Mouse (Mus musculus) intestine, embryonic 15.5 days (tissue): ENCODE data around the gene Sh3bgrl2. TPM values are rescaled to one million over a fixed set of nuclear protein-coding genes. Genes with fewer than 3 reads are reported as not detected.

ENCODE experiments used
- ATAC-seq: fragments of 200-750 bp; cut with Nextera tagmentation; 2 replicates; pipeline ENCODE4 v1.8.0; 2017; ENCODE audit warnings: moderate TSS enrichment, moderate library complexity
- H3K27ac ChIP-seq: fragments of 300-500 bp; sonication (generic); 2 replicates; pipeline ENCODE4 v1.5.1; 2015; ENCODE audit warnings: mild to moderate bottlenecking, inconsistent platforms
- H3K27me3 ChIP-seq: fragments of 300-500 bp; sonication (generic); replicated peaks from 2 replicates; pipeline ENCODE4 v1.6.1; 2015; ENCODE audit warnings: inconsistent platforms
- H3K36me3 ChIP-seq: fragments of 300-500 bp; sonication (generic); 2 replicates; pipeline ENCODE4 v1.6.1; 2015; ENCODE audit warnings: inconsistent platforms
- H3K4me1 ChIP-seq: fragments of 300-500 bp; sonication (generic); replicated peaks from 2 replicates; pipeline ENCODE4 v1.6.1; 2015; ENCODE audit warnings: inconsistent platforms
- H3K4me2 ChIP-seq: fragments of 300-500 bp; sonication (generic); replicated peaks from 2 replicates; pipeline ENCODE4 v1.6.1; 2015; ENCODE audit warnings: mild to moderate bottlenecking, inconsistent platforms
- H3K4me3 ChIP-seq: fragments of 300-500 bp; sonication (generic); replicated peaks from 2 replicates; pipeline ENCODE4 v1.5.1; 2015; ENCODE audit warnings: inconsistent platforms
- H3K9ac ChIP-seq: fragments of 300-500 bp; sonication (generic); 2 replicates; pipeline ENCODE4 v1.6.1; 2015; ENCODE audit warnings: inconsistent platforms
- H3K9me3 ChIP-seq: fragments of 300-500 bp; sonication (generic); 2 replicates; pipeline ENCODE4 v1.6.1; 2016; ENCODE audit warnings: inconsistent platforms
- WGBS: fragments of 180-500 bp; shearing (Covaris S2); methylation state at CpG from one replicate; pipeline ENCODE4 v1.1.7; 2015; 5-methylcytosine and 5-hydroxymethylcytosine counted together
- polyA plus RNA-seq: library from polyadenylated mRNA; unstranded; fragments of >200 nt; fragmentation: Nextera tagmentation; extraction: Ambion mirVana; gene quantifications from 2 replicates; pipeline ENCODE4 v1.2.1, GENCODE M21; 2015

Gene Sh3bgrl2
- polyA plus RNA-seq, 1 experiment from 2014 or later, result 20.8 TPM

DNA sequence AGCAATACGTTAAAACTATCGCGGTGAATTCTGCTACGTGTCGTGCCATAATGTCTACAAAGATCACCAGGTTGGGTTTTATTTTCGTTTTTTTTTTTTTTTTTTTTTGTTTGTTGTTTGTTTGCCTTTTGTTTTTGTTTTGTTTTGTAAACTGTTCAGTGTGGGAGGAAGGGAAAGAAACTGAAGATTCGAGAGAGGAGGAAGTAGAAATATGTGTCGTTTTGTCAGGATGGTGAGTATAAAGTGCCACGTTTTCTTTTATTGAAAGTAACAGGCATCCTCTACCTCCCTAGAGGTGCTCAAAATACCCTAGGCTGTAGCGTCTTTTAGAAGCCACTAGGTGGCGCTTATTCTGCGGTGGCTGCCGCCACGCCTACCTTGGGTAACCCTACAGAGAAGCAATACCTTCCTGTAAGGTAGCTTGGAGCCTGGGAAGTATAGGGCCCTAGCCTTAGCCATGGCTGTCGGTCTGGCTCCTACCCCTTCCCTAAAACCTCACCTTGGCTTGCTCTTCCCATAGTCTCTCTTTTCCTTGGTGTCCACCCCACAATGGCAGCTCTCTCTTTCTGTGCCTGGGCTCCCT, 104.6 kb downstream of the Sh3bgrl2 start:
- H3K27ac ChIP-seq, result no peak overlapping the region
- H3K4me2 ChIP-seq, result no peak overlapping the region
- peak; percentile 59; the same call in 1 of the 2 replicates for ATAC-seq
- H3K9me3 ChIP-seq, result no peaks in the 10 kb centered on the region
- H3K36me3 ChIP-seq, result no peaks in the 10 kb centered on the region
- no peaks in the 10 kb centered on the region for H3K27me3 ChIP-seq
- no peak overlapping the region for H3K9ac ChIP-seq
- H3K4me1 ChIP-seq, result no peaks in the 10 kb centered on the region
- H3K4me3 ChIP-seq, result no peak overlapping the region
- 34% methylated on average over 15 of the region's 15 CpGs for WGBS

DNA sequence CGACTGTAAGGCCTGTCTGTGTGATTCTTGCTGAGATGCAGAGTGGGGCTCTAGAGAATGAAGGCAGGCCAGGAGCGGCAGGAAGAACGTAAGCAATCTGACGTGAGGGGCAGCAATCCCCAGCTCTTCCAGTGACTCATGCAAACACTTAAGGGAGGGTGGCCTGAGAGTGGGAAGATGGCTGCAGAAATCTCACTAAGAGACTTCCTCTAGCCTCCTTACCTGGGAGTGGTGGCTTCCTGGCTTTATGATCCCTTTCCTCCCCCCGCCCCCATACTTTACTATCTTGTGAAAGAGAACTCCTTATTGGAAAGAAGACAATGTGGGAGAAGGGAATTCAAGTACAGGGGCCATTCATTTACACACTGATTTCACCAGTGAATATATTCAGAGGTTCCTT, 106.5 kb downstream of the Sh3bgrl2 start:
- Histone ChIP-seq H3K9me3 (no peaks in the 10 kb centered on the region), H3K9ac (no peak overlapping the region), H3K4me2 (no peak overlapping the region), H3K27ac (no peak overlapping the region), H3K27me3 (no peaks in the 10 kb centered on the region), H3K36me3 (no peaks in the 10 kb centered on the region), H3K4me1 (no peaks in the 10 kb centered on the region), H3K4me3 (no peak overlapping the region)
- 43% methylated on average over 5 of the region's 5 CpGs for WGBS
- no peak for ATAC-seq

DNA sequence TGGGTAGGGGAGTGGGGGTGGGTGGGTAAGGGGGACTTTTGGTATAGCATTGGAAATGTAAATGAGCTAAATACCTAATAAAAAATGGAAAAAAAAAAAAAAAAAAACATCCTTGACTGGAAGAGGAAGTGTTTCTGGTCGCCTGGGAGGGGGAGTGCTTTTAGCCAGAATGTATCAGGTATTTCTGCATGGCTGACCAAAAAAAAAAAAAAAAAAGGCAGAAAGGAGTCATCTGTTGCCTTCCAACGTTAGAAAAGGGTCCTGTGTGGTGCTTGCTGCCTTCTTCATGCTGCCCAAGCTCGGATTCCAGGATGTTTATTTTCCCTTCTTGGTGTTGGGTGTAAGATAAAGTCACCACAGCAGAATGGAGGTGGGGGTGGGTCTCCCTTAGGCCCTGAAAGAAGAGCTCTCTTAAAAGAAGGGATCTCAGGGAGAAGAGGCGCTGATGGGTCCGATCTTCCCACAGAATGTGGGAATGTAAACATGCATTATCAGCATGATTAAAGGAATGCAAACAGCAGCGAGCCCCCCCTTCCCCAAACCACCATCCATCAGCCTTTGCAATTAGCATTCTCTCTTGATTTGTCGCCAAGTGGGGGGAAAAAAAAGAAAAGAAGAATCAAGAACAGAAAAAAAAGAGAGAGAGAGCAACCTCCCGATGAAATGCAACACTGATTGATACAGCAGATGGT, 109.0 kb downstream of the Sh3bgrl2 start:
- Histone ChIP-seq H3K4me1 (no peaks in the 10 kb centered on the region), H3K36me3 (no peaks in the 10 kb centered on the region), H3K27me3 (no peaks in the 10 kb centered on the region), H3K4me3 (no peak overlapping the region), H3K27ac (no peak overlapping the region), H3K4me2 (0 out of 2 replicates have a peak overlapping the region, but pooled peaks have one; percentile 9), H3K9me3 (no peaks in the 10 kb centered on the region), H3K9ac (no peak overlapping the region)
- WGBS, result 12% methylated on average over 8 of the region's 8 CpGs
- ATAC-seq, result no peak

DNA sequence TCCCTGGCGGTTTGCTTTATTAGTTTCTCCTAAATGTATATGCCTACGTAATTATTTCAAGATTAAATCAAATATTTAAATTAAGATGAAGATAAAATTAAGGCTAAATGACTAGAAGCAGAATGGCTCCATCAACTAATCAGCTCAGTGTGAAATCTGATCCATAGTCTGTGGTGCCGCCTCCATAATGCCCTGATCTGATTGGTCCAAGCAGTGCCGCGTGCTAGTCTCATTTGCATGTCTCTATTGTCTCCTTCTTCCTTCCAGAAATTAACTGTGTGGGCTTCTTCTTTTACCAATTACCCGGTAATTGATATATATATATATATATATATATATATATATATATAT, 109.5 kb downstream of the Sh3bgrl2 start:
- H3K27me3 ChIP-seq, result no peaks in the 10 kb centered on the region
- ATAC-seq, result no peak
- WGBS, result 39% methylated on average over 6 of the region's 6 CpGs
- H3K27ac ChIP-seq, result no peak overlapping the region
- no peak overlapping the region for H3K4me2 ChIP-seq
- no peak overlapping the region for H3K4me3 ChIP-seq
- no peak overlapping the region for H3K9ac ChIP-seq
- no peaks in the 10 kb centered on the region for H3K36me3 ChIP-seq
- no peaks in the 10 kb centered on the region for H3K9me3 ChIP-seq
- no peaks in the 10 kb centered on the region for H3K4me1 ChIP-seq

DNA sequence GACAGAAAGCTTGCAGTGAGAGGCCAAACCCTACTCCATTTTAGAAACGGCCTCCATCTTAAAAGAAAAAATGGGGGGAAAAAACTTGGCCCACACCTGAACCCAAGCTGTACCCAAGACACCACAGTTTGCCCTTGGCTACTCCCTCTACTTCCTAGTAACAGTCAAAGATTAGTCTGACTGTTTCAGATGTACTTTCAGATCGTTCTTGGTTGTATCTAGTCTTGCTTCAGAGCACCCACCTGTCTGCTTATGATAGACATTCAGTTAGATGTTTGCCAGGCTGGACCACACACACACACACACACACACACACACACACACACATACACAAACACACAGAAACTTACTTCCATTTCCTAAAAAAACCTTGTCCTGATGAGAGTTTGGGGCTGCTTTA, 111.0 kb downstream of the Sh3bgrl2 start:
- Histone ChIP-seq H3K9ac (no peak overlapping the region), H3K4me1 (no peaks in the 10 kb centered on the region), H3K9me3 (no peaks in the 10 kb centered on the region), H3K4me2 (no peak overlapping the region), H3K36me3 (no peaks in the 10 kb centered on the region), H3K27ac (no peak overlapping the region), H3K4me3 (no peak overlapping the region), H3K27me3 (no peaks in the 10 kb centered on the region)
- WGBS, result 93% methylated on average over 2 of the region's 2 CpGs
- ATAC-seq, result no peak

DNA sequence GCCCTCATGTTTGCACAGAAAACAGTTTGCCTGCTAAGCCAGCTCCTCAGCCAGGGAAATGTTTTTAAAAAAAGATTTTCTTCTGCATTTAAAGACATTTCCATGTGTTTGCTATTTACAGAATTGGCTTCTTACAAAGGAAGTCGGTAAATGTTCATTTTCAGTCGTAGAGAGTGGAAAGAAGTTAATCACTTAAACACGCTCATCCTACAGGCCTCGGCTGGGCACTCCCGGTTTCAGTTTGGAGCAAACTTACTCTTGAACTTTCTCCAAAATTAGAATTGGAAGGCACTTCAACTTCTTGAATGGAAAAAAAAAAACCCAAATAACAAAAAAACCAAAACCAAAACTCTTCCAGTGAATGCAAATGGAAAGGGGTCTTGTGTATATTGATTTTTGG, 113.7 kb downstream of the Sh3bgrl2 start:
- 71% methylated on average over 5 of the region's 5 CpGs for WGBS
- no peaks in the 10 kb centered on the region for H3K4me1 ChIP-seq
- no peak overlapping the region for H3K4me3 ChIP-seq
- H3K9me3 ChIP-seq, result no peaks in the 10 kb centered on the region
- no peak for ATAC-seq
- no peaks in the 10 kb centered on the region for H3K27me3 ChIP-seq
- no peak overlapping the region for H3K27ac ChIP-seq
- H3K36me3 ChIP-seq, result no peaks in the 10 kb centered on the region
- H3K4me2 ChIP-seq, result no peak overlapping the region
- no peak overlapping the region for H3K9ac ChIP-seq

DNA sequence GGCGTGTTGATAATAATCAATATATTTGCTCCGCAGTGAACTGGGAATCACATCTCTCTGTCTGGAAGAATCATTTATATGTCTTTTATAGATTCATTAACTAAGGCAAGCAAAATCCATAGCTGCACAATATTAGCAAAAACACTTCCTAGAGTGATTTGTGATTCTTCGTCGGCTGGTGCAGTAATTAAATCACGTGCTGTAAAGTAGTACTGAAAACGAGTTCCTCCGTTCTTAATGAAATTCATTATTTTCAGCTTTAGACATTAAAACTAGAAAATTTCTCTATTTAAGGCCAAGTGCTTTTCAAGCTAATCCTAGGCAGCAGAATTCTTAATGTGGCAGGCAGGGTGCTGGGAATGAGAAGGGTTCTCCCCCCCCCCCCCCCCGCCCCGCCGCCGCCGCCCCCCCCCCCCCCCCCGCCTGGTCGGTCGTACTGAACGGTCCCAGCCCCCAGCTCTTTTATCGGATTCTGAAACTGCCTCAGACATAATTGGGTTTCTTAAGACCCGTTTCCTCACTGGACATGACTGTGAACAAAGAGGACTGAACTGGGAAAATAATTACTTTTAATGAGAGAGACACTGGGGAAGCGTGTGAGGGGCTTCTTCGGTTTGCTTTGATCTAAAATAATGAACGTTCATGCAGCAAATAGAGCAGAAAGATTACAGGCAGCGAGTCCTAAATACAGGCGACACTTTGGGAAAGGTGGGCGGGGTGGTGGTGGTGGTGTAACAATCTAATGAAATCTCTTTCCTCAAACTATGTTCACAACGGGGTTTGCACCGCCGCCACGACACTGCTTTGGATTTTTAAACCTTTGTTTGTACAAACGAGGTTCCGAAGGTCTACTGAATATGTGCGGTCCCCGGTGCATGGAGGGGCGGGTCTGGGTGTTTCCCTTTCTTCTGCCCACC, 116.1 kb downstream of the Sh3bgrl2 start:
- no peaks in the 10 kb centered on the region for H3K36me3 ChIP-seq
- H3K27ac ChIP-seq, result peak overlapping the region; percentile 32
- H3K4me2 ChIP-seq, result peak overlapping the region; percentile 68
- no peak overlapping the region for H3K9ac ChIP-seq
- peak; percentile 63 for ATAC-seq
- no peaks in the 10 kb centered on the region for H3K27me3 ChIP-seq
- 20% methylated on average over 25 of the region's 33 CpGs for WGBS
- H3K4me3 ChIP-seq, result peak overlapping the region; percentile 33
- H3K9me3 ChIP-seq, result no peaks in the 10 kb centered on the region
- no peaks in the 10 kb centered on the region for H3K4me1 ChIP-seq

DNA sequence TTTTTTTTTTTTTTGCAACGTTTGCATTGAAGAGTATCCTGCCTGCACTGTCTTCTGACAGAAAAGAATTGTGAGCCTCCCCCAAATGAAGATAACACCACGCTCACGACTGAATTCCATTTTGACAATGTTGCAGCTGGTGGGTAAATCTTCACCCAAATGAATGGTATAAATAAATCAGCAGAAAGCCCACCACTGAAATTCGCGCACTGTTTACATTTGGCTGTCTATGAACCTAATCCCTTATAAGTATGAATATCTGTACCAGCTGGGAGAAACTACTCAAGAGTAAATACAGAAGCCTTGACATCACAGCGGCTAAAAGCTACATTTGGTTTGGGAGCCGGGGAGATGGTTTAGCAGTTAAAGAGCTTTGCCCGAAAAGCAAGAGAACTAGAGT, 116.8 kb downstream of the Sh3bgrl2 start:
- Histone ChIP-seq H3K27ac (no peak overlapping the region), H3K9ac (no peak overlapping the region), H3K27me3 (no peaks in the 10 kb centered on the region), H3K4me1 (no peaks in the 10 kb centered on the region), H3K4me3 (peak overlapping the region; percentile 33; the same call in 1 of the 2 replicates), H3K4me2 (peak overlapping the region; percentile 68), H3K36me3 (no peaks in the 10 kb centered on the region), H3K9me3 (no peaks in the 10 kb centered on the region)
- ATAC-seq, result peak; percentile 63
- 29% methylated on average over 8 of the region's 8 CpGs for WGBS

DNA sequence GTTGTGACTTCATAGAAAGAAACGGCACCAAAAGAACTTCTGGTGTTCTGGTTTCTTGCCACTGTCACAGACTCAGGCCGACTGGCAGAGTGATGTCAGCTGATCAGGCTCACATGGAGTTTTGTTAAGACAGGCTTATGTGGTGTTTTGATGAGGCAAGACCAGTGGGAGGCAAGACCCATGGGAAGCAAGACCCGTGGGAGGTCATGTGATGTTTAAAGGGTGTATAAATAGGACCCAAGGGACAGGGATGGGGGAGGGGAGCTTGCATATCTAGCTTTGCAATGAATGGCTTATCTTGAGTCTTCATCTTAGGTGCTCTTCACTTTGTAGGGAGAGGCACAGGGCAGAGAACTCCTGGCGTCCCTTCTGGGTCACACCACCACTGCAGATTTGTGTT, 118.9 kb downstream of the Sh3bgrl2 start:
- no peaks in the 10 kb centered on the region for H3K9me3 ChIP-seq
- H3K36me3 ChIP-seq, result no peaks in the 10 kb centered on the region
- H3K4me3 ChIP-seq, result no peak overlapping the region
- no peak overlapping the region for H3K9ac ChIP-seq
- no peak overlapping the region for H3K4me2 ChIP-seq
- no peaks in the 10 kb centered on the region for H3K27me3 ChIP-seq
- H3K27ac ChIP-seq, result no peak overlapping the region
- 64% methylated on average over 4 of the region's 4 CpGs for WGBS
- no peaks in the 10 kb centered on the region for H3K4me1 ChIP-seq
- ATAC-seq, result no peak

DNA sequence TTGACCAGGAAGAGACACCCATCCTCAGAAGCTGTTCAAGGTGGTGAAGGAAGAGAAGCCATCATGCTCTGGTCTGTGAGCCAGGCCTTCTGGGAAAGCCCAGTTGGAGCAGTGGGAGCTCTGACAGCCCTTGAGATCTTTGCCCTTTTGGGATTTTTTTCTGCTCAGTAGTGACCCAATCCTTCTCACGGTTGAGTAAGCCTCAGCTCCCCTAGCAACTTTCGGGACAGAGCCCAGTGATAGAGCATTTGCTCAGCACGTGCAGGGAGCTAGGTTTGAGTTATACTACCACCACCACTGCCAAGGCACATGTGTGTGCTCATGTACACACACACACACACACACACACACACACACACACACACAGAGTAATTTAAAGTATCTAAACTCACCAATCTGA, 131.5 kb downstream of the Sh3bgrl2 start:
- Histone ChIP-seq H3K4me3 (no peak overlapping the region), H3K27me3 (no peaks in the 10 kb centered on the region), H3K9me3 (no peaks in the 10 kb centered on the region), H3K4me1 (no peaks in the 10 kb centered on the region), H3K4me2 (no peak overlapping the region), H3K36me3 (no peaks in the 10 kb centered on the region), H3K27ac (no peak overlapping the region), H3K9ac (no peak overlapping the region)
- ATAC-seq, result no peak
- 71% methylated on average over 3 of the region's 3 CpGs for WGBS

DNA sequence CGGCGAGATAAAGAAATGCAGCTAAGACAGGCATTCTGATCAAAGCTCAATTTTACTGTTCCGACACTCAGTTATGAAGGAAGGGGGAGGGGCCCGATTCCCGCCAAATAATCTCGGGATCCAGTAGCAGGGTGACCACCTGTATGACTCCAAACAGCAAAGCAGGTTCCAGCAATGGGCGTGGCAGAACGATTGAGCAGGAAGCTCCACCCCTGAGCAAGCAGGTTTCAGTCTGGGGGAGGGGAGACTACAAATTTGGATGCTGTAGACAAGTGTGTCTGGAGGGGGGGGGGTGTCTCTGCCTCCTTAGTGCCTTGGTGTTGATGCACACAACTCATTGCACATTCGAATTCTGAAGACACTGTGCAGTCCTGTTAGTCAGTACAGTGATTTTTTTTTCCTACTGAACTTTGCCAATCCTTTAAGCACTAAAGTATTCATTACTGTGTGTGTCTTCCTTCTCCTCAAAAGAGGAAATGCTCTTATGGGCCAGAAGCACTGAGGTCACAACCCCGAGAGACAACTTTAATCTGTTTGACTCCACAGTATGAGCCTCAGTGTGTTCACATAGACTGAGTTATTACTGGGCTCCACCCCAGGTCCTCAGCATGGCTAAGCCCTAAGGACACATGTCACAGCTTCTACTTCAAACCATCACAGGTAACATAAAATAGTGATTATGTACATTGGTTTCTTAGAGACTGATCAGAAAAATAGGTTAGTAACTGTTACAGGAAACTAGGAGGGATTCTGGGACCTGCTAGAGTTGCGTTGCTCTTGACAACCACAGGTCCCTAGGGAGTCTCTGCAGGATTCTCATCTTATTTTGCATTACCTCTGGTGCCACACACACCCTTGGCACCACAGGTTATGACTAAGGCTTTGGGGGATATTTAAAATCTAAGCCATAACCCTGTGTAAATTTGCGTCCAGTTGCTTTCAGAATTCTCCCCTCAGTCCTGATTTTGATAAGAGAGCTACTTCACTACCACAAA, 133.8 kb downstream of the Sh3bgrl2 start:
- Histone ChIP-seq H3K4me1 (no peaks in the 10 kb centered on the region; the same call in 1 of the 2 replicates), H3K36me3 (no peaks in the 10 kb centered on the region), H3K4me2 (no peak overlapping the region), H3K9ac (no peak overlapping the region), H3K4me3 (no peak overlapping the region), H3K27ac (no peak overlapping the region), H3K9me3 (no peaks in the 10 kb centered on the region), H3K27me3 (no peaks in the 10 kb centered on the region)
- 50% methylated on average over 12 of the region's 12 CpGs for WGBS
- ATAC-seq, result peak; percentile 55; the same call in 1 of the 2 replicates
